Mouse (Mus musculus): ENCODE data around the gene Eif4e.

DNA sequence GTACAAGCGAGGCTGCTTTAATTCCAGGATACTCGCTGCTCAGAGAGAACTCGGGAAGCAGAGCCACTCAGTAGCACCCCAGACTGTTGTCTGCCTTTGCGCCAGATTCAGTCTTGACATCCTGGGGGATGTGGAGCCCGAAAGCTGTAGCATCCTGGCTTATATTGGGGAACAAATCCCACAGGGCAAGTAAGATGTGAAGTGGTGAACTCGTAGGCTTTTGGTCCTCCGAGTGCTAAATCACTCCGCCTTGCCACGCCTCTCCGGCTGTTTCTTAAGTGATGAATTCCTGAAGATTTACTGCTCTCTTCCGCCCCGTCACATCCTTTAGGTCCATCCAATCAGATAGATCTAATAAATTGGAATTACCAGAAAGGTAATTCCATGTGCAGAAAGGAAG lies 12.7 kb upstream of the Eif4e start:
- TF ChIP-seq CTCF (IDR thresholded peaks at IDR 0.05; ENCODE audit: insufficient read depth, low read depth, low read length): no peak
- no peak for TF ChIP-seq POLR2A (IDR thresholded peaks at IDR 0.05; ENCODE audit: insufficient read depth, low read depth, low read length)

All from olfactory bulb, adult 2 months (tissue).